Mouse (Mus musculus) right cerebral cortex, postnatal 25 days (tissue): ENCODE data around the gene D130052B06Rik.

Source experiments
- DNase-seq: peaks from one replicate; pipeline ENCODE4 v3.0.0; 2022

D130052B06Rik gene

GRCm38 (mm10) chr11:33668376-33668775 lies 69.3 kb downstream of the D130052B06Rik start:
- no peak for DNase-seq

GRCm38 (mm10) chr11:33670105-33670965 lies 71.2 kb downstream of the D130052B06Rik start:
- no peak for DNase-seq
